Mouse (Mus musculus) midbrain, embryonic 10.5 days (tissue): Measurements from ENCODE around the gene Mrps31. TPM values are rescaled to one million over a fixed set of nuclear protein-coding genes. Genes with fewer than 3 reads are reported as not detected.

ENCODE experiments used
- DNase-seq: peaks from one replicate; pipeline ENCODE4 v3.0.0-alpha.2; 2017; ENCODE audit warnings: low spot score
- H3K27ac ChIP-seq: fragments of 300-500 bp; sonication (generic); replicated peaks from 2 replicates; pipeline ENCODE4 v1.5.1; 2016; ENCODE audit warnings: mild to moderate bottlenecking
- H3K27me3 ChIP-seq: fragments of 300-500 bp; sonication (generic); 2 replicates; pipeline ENCODE4 v1.6.1; 2016; ENCODE audit warnings: low read depth, mild to moderate bottlenecking; ENCODE audit not compliant: poor library complexity, severe bottlenecking
- H3K36me3 ChIP-seq: fragments of 300-500 bp; sonication (generic); 2 replicates; pipeline ENCODE4 v1.6.1; 2016; ENCODE audit warnings: mild to moderate bottlenecking, moderate library complexity
- H3K4me1 ChIP-seq: fragments of 300-500 bp; sonication (generic); 2 replicates; pipeline ENCODE4 v1.6.1; 2016
- H3K4me3 ChIP-seq: fragments of 300-500 bp; sonication (generic); 2 replicates; pipeline ENCODE4 v1.5.1; 2016; ENCODE audit warnings: mild to moderate bottlenecking, moderate library complexity
- H3K9me3 ChIP-seq: fragments of 300-500 bp; sonication (generic); replicated peaks from 2 replicates; pipeline ENCODE4 v1.6.1; 2016; ENCODE audit warnings: mild to moderate bottlenecking
- WGBS: fragments of 180-500 bp; shearing (Covaris S2); methylation state at CpG from one replicate; pipeline ENCODE4 v1.1.7; 2016; 5-methylcytosine and 5-hydroxymethylcytosine counted together
- polyA plus RNA-seq: library from polyadenylated mRNA; unstranded; fragments of >200 nt; fragmentation: Nextera tagmentation; extraction: Ambion mirVana; gene quantifications from 2 replicates; pipeline ENCODE4 v1.2.1, GENCODE M21; 2016

The Mrps31 gene
- polyA plus RNA-seq, 1 experiment from 2014 or later, result 40.3 TPM

DNA sequence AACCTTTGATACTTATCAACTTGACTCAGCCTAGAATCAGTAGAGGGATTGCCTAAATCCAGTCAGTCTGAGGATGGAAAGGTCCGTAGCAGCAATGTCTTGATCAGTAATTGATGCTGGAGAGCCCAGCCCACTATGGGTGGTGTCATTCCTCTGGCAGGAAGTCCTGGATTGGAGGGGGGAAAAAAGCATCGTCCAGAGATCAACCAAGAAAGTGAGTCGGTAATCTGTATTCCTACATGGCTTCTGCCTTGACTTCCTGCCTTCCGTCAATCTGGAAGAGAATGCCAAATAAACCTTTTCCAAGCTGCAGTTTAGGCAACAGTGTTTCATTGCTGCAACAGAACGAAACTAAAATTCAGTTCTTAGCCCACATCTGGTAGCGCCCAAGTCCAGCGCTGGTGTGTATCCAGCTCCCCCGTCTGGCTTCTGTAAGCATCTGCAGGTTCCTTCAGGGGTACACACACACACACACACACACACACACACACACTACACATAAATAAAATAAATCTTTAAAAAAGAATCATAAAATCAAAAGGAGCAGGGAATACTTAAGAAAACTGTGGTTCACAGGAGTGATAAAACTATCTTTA lies 11.8 kb upstream of the Mrps31 start:
- H3K4me3 ChIP-seq, result peak overlapping the region; percentile 70
- 90% methylated on average over 8 of the region's 8 CpGs for WGBS
- peak overlapping the region; percentile 88; the same call in 1 of the 2 replicates for H3K27ac ChIP-seq
- 0 out of 2 replicates have a peak, but pooled peaks cover 3% of the 10 kb centered on the region for H3K36me3 ChIP-seq
- no peaks in the 10 kb centered on the region; the same call in 1 of the 2 replicates for H3K27me3 ChIP-seq
- no peaks in the 10 kb centered on the region for H3K9me3 ChIP-seq
- peaks cover 11% of the 10 kb centered on the region for H3K4me1 ChIP-seq
- no peak for DNase-seq

DNA sequence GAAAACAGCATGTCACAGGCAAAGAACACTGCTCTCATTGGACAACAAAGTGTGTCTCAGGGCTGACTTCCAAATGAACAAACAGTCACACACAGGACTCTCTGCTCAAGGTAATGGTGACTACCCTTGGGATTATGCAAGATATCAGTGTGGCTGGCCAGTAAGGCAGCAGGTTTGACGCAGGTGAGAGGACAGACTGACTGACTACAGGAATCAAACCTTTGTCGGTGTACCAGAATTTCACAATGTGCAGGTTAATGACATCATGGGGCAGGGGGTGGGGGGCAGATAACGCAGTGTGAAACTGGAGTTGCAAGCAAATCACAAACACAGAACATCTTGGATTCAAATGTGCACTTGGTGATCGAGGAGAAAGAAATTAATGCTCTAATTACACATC lies 10.6 kb upstream of the Mrps31 start:
- Histone ChIP-seq H3K4me3 (no peak overlapping the region), H3K4me1 (peaks cover 11% of the 10 kb centered on the region), H3K9me3 (no peaks in the 10 kb centered on the region), H3K27me3 (no peaks in the 10 kb centered on the region; the same call in 1 of the 2 replicates), H3K27ac (no peak overlapping the region), H3K36me3 (no peaks in the 10 kb centered on the region)
- 81% methylated on average over 4 of the region's 4 CpGs for WGBS
- no peak for DNase-seq

DNA sequence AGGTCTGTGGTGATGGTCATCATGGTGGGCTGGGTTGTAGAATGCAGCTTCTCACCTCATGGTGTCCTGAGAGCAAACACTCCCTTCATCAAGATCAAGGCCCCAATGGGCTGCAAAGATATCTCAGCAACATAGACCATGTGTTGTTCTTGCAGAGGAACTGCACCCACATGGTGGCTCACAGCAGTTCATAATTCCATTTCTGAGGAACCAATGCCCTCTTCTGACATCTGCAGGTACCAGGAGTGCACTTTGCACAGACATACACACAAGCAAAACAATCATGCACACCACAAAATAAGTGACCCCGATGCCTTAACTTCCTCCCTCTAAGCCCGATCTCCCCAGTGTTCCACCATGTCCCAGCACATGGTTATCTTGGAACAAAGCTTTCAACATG lies 7.9 kb upstream of the Mrps31 start:
- H3K4me1 ChIP-seq, result peaks cover 6% of the 10 kb centered on the region
- H3K9me3 ChIP-seq, result no peaks in the 10 kb centered on the region
- no peaks in the 10 kb centered on the region for H3K36me3 ChIP-seq
- no peak overlapping the region for H3K27ac ChIP-seq
- H3K27me3 ChIP-seq, result no peaks in the 10 kb centered on the region
- no peak for DNase-seq
- no peak overlapping the region for H3K4me3 ChIP-seq
- WGBS, result 93% methylated on average over 2 of the region's 2 CpGs

DNA sequence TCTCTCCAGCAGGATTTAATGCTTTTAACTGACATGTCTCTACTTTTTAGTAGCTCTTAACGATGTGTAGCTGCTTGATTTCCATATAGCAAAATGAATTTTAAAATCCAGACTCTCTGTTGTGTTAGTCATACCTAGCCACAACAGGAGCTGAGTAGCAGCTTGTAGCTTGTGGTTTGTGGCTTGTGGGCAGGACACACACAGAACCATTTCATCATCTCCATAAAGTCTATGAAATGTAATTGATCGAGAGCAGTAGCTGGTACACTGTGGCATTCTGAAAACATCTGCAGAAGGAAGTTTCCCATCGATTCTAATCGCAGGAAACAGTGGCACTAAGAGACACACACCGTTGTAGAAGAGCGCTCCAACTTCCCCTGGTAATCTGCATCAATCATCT lies 5.4 kb upstream of the Mrps31 start:
- Histone ChIP-seq H3K36me3 (no peaks in the 10 kb centered on the region), H3K4me3 (no peak overlapping the region), H3K27me3 (no peaks in the 10 kb centered on the region), H3K4me1 (peaks cover 6% of the 10 kb centered on the region; the same call in 1 of the 2 replicates), H3K27ac (no peak overlapping the region), H3K9me3 (no peaks in the 10 kb centered on the region)
- 79% methylated on average over 6 of the region's 6 CpGs for WGBS
- no peak for DNase-seq

DNA sequence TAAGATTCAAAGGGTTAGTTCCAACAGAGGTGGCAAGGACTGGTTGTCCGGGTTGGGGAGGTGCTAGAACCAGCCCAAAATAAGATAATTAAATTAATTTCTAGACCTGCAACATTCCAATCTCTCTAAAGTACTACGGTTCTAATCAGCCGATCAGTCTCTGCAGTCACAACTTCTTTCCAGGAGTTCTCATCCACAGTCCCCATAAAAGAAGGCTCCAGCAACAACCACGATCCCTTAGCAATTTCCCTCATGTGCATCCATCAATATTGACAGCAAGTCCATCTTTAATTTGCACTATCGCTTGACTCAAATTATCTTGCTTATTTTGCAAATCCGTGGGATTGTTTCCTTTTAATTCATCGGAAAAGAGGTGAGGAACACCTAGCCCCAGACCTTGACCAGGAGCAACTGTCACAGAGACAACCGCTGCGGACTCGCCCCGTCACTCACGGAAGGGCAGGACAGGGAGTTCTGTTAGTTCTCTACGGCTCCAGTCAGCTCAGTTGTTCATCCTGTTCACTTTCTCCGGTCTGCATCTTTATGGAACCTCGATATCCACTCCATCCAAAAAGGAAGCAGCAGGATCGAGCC lies 376 bp upstream of the Mrps31 start:
- peak overlapping the region; percentile 91 for H3K27ac ChIP-seq
- peaks cover 15% of the 10 kb centered on the region for H3K4me1 ChIP-seq
- H3K36me3 ChIP-seq, result peaks cover 12% of the 10 kb centered on the region
- WGBS, result 18% methylated on average over 16 of the region's 16 CpGs
- no peaks in the 10 kb centered on the region for H3K27me3 ChIP-seq
- no peaks in the 10 kb centered on the region for H3K9me3 ChIP-seq
- H3K4me3 ChIP-seq, result peak overlapping the region; percentile 94
- no peak for DNase-seq

DNA sequence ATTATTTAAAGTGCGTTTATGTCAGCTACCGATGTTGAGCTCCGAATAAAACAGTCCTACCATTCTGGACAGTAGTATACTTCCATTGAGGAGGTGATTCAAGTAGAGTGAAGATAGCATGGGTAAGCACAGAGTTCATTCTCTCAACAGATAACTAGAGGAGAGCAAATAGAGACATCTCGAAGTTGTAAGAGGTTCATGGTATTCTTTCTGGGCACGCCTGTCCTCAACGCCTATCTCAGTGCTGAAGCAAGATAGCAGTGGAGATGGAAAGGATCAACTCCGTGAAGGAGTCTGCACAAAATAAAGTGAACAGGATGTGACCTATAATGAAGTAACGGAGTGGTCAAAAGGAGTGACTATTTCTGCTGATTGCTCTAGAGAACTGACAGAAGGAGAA lies 810 bp downstream of the Mrps31 start:
- peak overlapping the region; percentile 94 for H3K4me3 ChIP-seq
- WGBS, result 27% methylated on average over 8 of the region's 8 CpGs
- no peak for DNase-seq
- no peaks in the 10 kb centered on the region for H3K9me3 ChIP-seq
- H3K27me3 ChIP-seq, result no peaks in the 10 kb centered on the region
- H3K27ac ChIP-seq, result peak overlapping the region; percentile 91
- peaks cover 15% of the 10 kb centered on the region for H3K4me1 ChIP-seq
- H3K36me3 ChIP-seq, result peaks cover 24% of the 10 kb centered on the region

Other genes with a start within 250 kb of the Mrps31 start
- gene Nek3, start 244.9 kb upstream of the Mrps31 start, polyA plus RNA-seq, result 7.7 and 8.2 TPM in 2 replicates
- gene Ckap2, start 225.5 kb upstream of the Mrps31 start, polyA plus RNA-seq, result 60.3 and 61.3 TPM in 2 replicates
- gene Vps36, start 218.6 kb upstream of the Mrps31 start, polyA plus RNA-seq, result 42.3 and 42.6 TPM in 2 replicates
- 9.3 and 9.9 TPM in 2 replicates for gene Thsd1, start 184.0 kb upstream of the Mrps31 start, polyA plus RNA-seq
- not detected in 2 replicates for gene Tpte, start 127.9 kb upstream of the Mrps31 start, polyA plus RNA-seq
- gene Slc25a15, start 12.8 kb upstream of the Mrps31 start, polyA plus RNA-seq, result 16.4 and 17.5 TPM in 2 replicates